Mouse (Mus musculus) stomach, embryonic 16.5 days (tissue): Measurements from ENCODE around the gene Kif1bp. TPM values are rescaled to one million over a fixed set of nuclear protein-coding genes. Genes with fewer than 3 reads are reported as not detected.
A peak's percentile ranks its signal among the peaks of the same experiment; 100 is the strongest.
"Not testable (repeated sequence)": the region's sequence is repeated elsewhere in the genome, so short reads cannot be mapped to it uniquely, and the experiment has no call there.

Experiments
- ATAC-seq: fragments of 200-750 bp; cut with Nextera tagmentation; 2 replicates; pipeline ENCODE4 v1.8.0; 2017; ENCODE audit warnings: moderate number of reproducible peaks, moderate TSS enrichment; ENCODE audit not compliant: insufficient read depth, low FRiP score
- H3K27ac ChIP-seq: fragments of 300-500 bp; sonication (generic); 2 replicates; pipeline ENCODE4 v1.5.1; 2014; ENCODE audit warnings: low read length
- H3K27me3 ChIP-seq: fragments of 300-500 bp; sonication (generic); 2 replicates; pipeline ENCODE4 v1.6.1; 2014; ENCODE audit warnings: low read length, control low read depth, mixed read lengths; ENCODE audit not compliant: control insufficient read depth, insufficient read depth
- H3K36me3 ChIP-seq: fragments of 300-500 bp; sonication (generic); 2 replicates; pipeline ENCODE4 v1.6.1; 2014; ENCODE audit warnings: low read length; ENCODE audit not compliant: control insufficient read depth, insufficient read depth
- H3K4me1 ChIP-seq: fragments of 300-500 bp; sonication (generic); 2 replicates; pipeline ENCODE4 v1.6.1; 2014; ENCODE audit warnings: low read length, control low read depth, mixed read lengths; ENCODE audit not compliant: control insufficient read depth, insufficient read depth
- H3K4me2 ChIP-seq: fragments of 300-500 bp; sonication (generic); 2 replicates; pipeline ENCODE4 v1.6.1; 2014; ENCODE audit warnings: low read depth, low read length, mixed read lengths
- H3K4me3 ChIP-seq: fragments of 300-500 bp; sonication (generic); replicated peaks from 2 replicates; pipeline ENCODE4 v1.5.1; 2014; ENCODE audit warnings: mild to moderate bottlenecking, low read length
- H3K9ac ChIP-seq: fragments of 300-500 bp; sonication (generic); 2 replicates; pipeline ENCODE4 v1.6.1; 2014; ENCODE audit warnings: low read length
- H3K9me3 ChIP-seq: fragments of 300-500 bp; sonication (generic); replicated peaks from 2 replicates; pipeline ENCODE4 v1.6.1; 2016; ENCODE audit warnings: low read length, control low read depth; ENCODE audit not compliant: control insufficient read depth
- WGBS: fragments of 180-500 bp; shearing (Covaris S2); extraction: QIAGEN DNeasy Blood & Tissue Kit; methylation state at CpG from one replicate; pipeline ENCODE4 v1.1.7; 2014; 5-methylcytosine and 5-hydroxymethylcytosine counted together
- polyA plus RNA-seq: library from polyadenylated mRNA; unstranded; fragments of >200 nt; fragmentation: Nextera tagmentation; extraction: Ambion mirVana; gene quantifications from 2 replicates; pipeline ENCODE4 v1.2.1, GENCODE M21; 2015

Gene Kif1bp
- polyA plus RNA-seq, 1 experiment from 2014 or later, result 24.7 TPM

GRCm38 (mm10) chr10:62500916-62501615 is 77.2 kb downstream of the Kif1bp start:
- Histone ChIP-seq H3K4me1 (no peaks in the 10 kb centered on the region), H3K9ac (no peak overlapping the region), H3K36me3 (no peaks in the 10 kb centered on the region), H3K27me3 (no peaks in the 10 kb centered on the region), H3K27ac (no peak overlapping the region), H3K9me3 (no peaks in the 10 kb centered on the region), H3K4me2 (no peak overlapping the region), H3K4me3 (no peak overlapping the region)
- no peak for ATAC-seq
- 82% methylated on average over 9 of the region's 9 CpGs for WGBS

DNA sequence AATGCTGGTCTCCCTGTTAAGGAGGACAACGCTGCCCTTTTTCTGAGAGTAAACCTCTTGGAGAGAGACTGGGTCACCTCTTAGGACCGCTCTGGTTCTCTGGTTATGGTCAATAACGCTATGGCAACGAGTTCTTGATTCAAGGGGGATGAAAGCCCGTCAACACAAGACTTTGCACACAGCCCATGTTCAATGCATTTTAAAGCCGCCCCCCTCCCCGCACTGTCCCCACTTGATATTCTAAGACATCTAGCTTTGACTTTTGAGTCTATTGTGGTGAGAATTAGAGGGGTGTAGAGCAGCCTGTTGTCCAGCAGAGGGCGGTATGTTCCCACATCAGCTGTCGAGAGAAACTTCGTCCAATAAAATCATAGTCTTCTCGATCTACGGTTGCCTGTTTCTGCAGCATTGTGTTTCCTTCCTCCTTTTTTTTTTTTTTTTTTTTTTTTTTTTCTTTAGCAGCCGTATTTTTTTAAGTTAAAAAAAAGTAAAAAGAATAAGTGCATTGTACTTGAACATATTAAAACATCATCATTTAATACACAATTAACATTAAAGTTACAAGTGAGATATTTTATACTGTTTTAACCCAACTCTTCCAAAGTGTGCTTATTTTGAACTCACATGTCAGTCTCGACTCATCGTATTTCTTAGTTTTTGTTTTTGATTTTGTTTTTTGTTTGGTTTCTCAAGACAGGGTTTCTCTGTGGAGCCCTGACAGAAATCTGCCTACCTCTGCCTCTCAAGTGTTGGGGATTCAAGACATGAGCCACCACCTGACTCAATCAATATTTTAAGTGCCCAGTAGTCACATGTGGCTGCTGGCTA is 78.0 kb downstream of the Kif1bp start:
- no peaks in the 10 kb centered on the region for H3K27me3 ChIP-seq
- no peaks in the 10 kb centered on the region for H3K4me1 ChIP-seq
- no peak overlapping the region for H3K27ac ChIP-seq
- ATAC-seq, result peak; percentile 69; the same call in 1 of the 2 replicates
- no peaks in the 10 kb centered on the region for H3K36me3 ChIP-seq
- H3K9ac ChIP-seq, result no peak overlapping the region
- WGBS, result 24% methylated on average over 15 of the region's 15 CpGs
- no peak overlapping the region for H3K4me3 ChIP-seq
- H3K4me2 ChIP-seq, result no peak overlapping the region
- H3K9me3 ChIP-seq, result no peaks in the 10 kb centered on the region

DNA sequence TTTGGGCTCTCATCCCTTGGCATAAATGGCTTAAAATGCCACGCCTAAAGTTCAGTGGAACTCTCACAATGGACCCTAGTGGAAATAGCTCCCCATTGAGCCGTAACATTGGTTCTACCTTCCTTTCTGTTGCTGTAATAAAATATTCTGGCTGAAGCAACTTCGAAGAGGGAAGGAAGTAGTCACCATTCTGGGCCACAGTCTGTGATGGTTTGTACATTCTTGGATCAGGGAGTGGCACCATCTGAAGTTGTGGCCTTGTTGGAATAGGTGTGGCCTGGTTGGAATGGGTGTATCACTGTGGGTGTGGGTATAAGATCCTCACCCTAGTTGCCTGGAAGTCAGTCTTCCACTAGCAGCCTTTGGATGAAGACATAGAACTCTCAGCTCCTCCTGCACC is 86.6 kb downstream of the Kif1bp start:
- WGBS, result 79% methylated on average over 3 of the region's 3 CpGs
- H3K4me3 ChIP-seq, H3K27me3 ChIP-seq, ATAC-seq, H3K9me3 ChIP-seq, H3K36me3 ChIP-seq, H3K4me1 ChIP-seq, H3K4me2 ChIP-seq, H3K9ac ChIP-seq, H3K27ac ChIP-seq: not testable (repeated sequence)

Other genes with a start within 250 kb of the Kif1bp start
- 55.0 and 67.0 TPM in 2 replicates for gene Hk1, start 198.5 kb downstream of the Kif1bp start, polyA plus RNA-seq
- 15.6 and 17.4 TPM in 2 replicates for gene Hkdc1, start 156.0 kb downstream of the Kif1bp start, polyA plus RNA-seq
- gene 4930507D05Rik, start 129.0 kb downstream of the Kif1bp start, polyA plus RNA-seq, result 0.27 TPM in 1 of 2 replicates, not detected in the other
- gene Supv3l1, start 128.7 kb downstream of the Kif1bp start, polyA plus RNA-seq, result 23.9 and 26.1 TPM in 2 replicates
- 80.6 and 83.2 TPM in 2 replicates for gene Vps26a, start 91.7 kb downstream of the Kif1bp start, polyA plus RNA-seq
- gene Srgn, start 51.0 kb downstream of the Kif1bp start, polyA plus RNA-seq, result 15.8 and 26.4 TPM in 2 replicates
- gene Ddx21, start 23.8 kb upstream of the Kif1bp start, polyA plus RNA-seq, result 20.0 and 21.1 TPM in 2 replicates
- gene Ddx50, start 72.8 kb upstream of the Kif1bp start, polyA plus RNA-seq, result 118 and 127 TPM in 2 replicates
- 0.72 and 0.84 TPM in 2 replicates for gene Stox1, start 147.7 kb upstream of the Kif1bp start, polyA plus RNA-seq
- 103 TPM in 2 replicates for gene Ccar1, start 213.8 kb upstream of the Kif1bp start, polyA plus RNA-seq